Mouse (Mus musculus) midbrain, embryonic 15.5 days (tissue): Measurements from ENCODE around the gene Akr1c21. TPM values are rescaled to one million over a fixed set of nuclear protein-coding genes. Genes with fewer than 3 reads are reported as not detected.
"Not testable (repeated sequence)": the region's sequence is repeated elsewhere in the genome, so short reads cannot be mapped to it uniquely, and the experiment has no call there.

Experiments
- ATAC-seq: fragments of 200-750 bp; cut with Nextera tagmentation; replicated peaks from 2 replicates; pipeline ENCODE4 v1.8.0; 2017; ENCODE audit warnings: moderate TSS enrichment
- H3K27ac ChIP-seq: fragments of 300-500 bp; sonication (generic); 2 replicates; pipeline ENCODE4 v1.5.1; 2015; ENCODE audit warnings: mild to moderate bottlenecking, inconsistent platforms
- H3K27me3 ChIP-seq: fragments of 300-500 bp; sonication (generic); replicated peaks from 2 replicates; pipeline ENCODE4 v1.6.1; 2015; ENCODE audit warnings: inconsistent platforms
- H3K36me3 ChIP-seq: fragments of 300-500 bp; sonication (generic); replicated peaks from 2 replicates; pipeline ENCODE4 v1.6.1; 2015; ENCODE audit warnings: inconsistent platforms
- H3K4me1 ChIP-seq: fragments of 300-500 bp; sonication (generic); 2 replicates; pipeline ENCODE4 v1.6.1; 2015; ENCODE audit warnings: inconsistent platforms
- H3K4me2 ChIP-seq: fragments of 300-500 bp; sonication (generic); 2 replicates; pipeline ENCODE4 v1.6.1; 2015; ENCODE audit warnings: inconsistent platforms, mild to moderate bottlenecking, moderate library complexity
- H3K4me3 ChIP-seq: fragments of 300-500 bp; sonication (generic); 2 replicates; pipeline ENCODE4 v1.5.1; 2015; ENCODE audit warnings: mild to moderate bottlenecking, inconsistent platforms
- H3K9ac ChIP-seq: fragments of 300-500 bp; sonication (generic); 2 replicates; pipeline ENCODE4 v1.6.1; 2015; ENCODE audit warnings: mild to moderate bottlenecking, inconsistent platforms
- H3K9me3 ChIP-seq: fragments of 300-500 bp; sonication (generic); 2 replicates; pipeline ENCODE4 v1.6.1; 2016; ENCODE audit warnings: inconsistent platforms
- WGBS: fragments of 180-500 bp; shearing (Covaris S2); methylation state at CpG from one replicate; pipeline ENCODE4 v1.1.7; 2015; ENCODE audit warnings: mixed read lengths; 5-methylcytosine and 5-hydroxymethylcytosine counted together
- polyA plus RNA-seq: library from polyadenylated mRNA; unstranded; fragments of >200 nt; fragmentation: Nextera tagmentation; extraction: Ambion mirVana; gene quantifications from 2 replicates; pipeline ENCODE4 v1.2.1, GENCODE M21; 2015

The Akr1c21 gene
- not detected in 2 replicates for polyA plus RNA-seq

GRCm38 (mm10) chr13:4573871-4574270 lies at the start of gene Akr1c21:
Gene Akr1c21, plus strand, starts transcription at chr13:4574075.
- no peak within 1 kb of the TSS for H3K4me3 ChIP-seq
- H3K4me2 ChIP-seq: no peak within 1 kb of the TSS
- no peaks in the 10 kb centered on the region for H3K4me1 ChIP-seq
- ATAC-seq: no peak
- WGBS: 82% methylated on average over 1 of the region's 1 CpGs
- no peaks in the 10 kb centered on the region for H3K27me3 ChIP-seq
- H3K9me3 ChIP-seq: no peaks in the 10 kb centered on the region
- no peak within 1 kb of the TSS for H3K27ac ChIP-seq
- H3K9ac ChIP-seq: no peak within 1 kb of the TSS
- no peaks in the 10 kb centered on the region for H3K36me3 ChIP-seq

GRCm38 (mm10) chr13:4559143-4559542 lies 14.7 kb upstream of the Akr1c21 start:
- H3K9ac ChIP-seq: no peak overlapping the region
- H3K4me2 ChIP-seq: no peak overlapping the region
- no peaks in the 10 kb centered on the region for H3K9me3 ChIP-seq
- no peak for ATAC-seq
- H3K36me3 ChIP-seq: no peaks in the 10 kb centered on the region
- no peaks in the 10 kb centered on the region for H3K4me1 ChIP-seq
- H3K27me3 ChIP-seq: no peaks in the 10 kb centered on the region
- no peak overlapping the region for H3K4me3 ChIP-seq
- 58% methylated on average over 1 of the region's 1 CpGs for WGBS
- H3K27ac ChIP-seq: no peak overlapping the region

GRCm38 (mm10) chr13:4560500-4560899 lies 13.4 kb upstream of the Akr1c21 start:
- ATAC-seq: no peak
- H3K27ac ChIP-seq: no peak overlapping the region
- no peak overlapping the region for H3K9ac ChIP-seq
- no peaks in the 10 kb centered on the region for H3K9me3 ChIP-seq
- H3K36me3 ChIP-seq: no peaks in the 10 kb centered on the region
- H3K27me3 ChIP-seq: no peaks in the 10 kb centered on the region
- no peak overlapping the region for H3K4me3 ChIP-seq
- H3K4me1 ChIP-seq: no peaks in the 10 kb centered on the region
- H3K4me2 ChIP-seq: no peak overlapping the region

GRCm38 (mm10) chr13:4565996-4566395 lies 7.9 kb upstream of the Akr1c21 start:
- no peaks in the 10 kb centered on the region for H3K27me3 ChIP-seq
- no peak overlapping the region for H3K4me3 ChIP-seq
- H3K9ac ChIP-seq: no peak overlapping the region
- H3K4me2 ChIP-seq: no peak overlapping the region
- no peak for ATAC-seq
- H3K4me1 ChIP-seq: no peaks in the 10 kb centered on the region
- H3K27ac ChIP-seq: no peak overlapping the region
- WGBS: 82% methylated on average over 2 of the region's 2 CpGs
- H3K9me3 ChIP-seq: no peaks in the 10 kb centered on the region
- no peaks in the 10 kb centered on the region for H3K36me3 ChIP-seq

- Histone ChIP-seq H3K27ac (no peak overlapping the region), H3K9ac (no peak overlapping the region), H3K4me2 (no peak overlapping the region), H3K27me3 (no peaks in the 10 kb centered on the region), H3K36me3 (no peaks in the 10 kb centered on the region), H3K4me3 (no peak overlapping the region), H3K9me3 (no peaks in the 10 kb centered on the region), H3K4me1 (no peaks in the 10 kb centered on the region)
- 95% methylated on average over 1 of the region's 1 CpGs for WGBS
- ATAC-seq: no peak
These were observed 3.0 kb downstream of the Akr1c21 start for GRCm38 (mm10) chr13:4576921-4577320.

GRCm38 (mm10) chr13:4603431-4603830 lies 29.6 kb downstream of the Akr1c21 start:
- H3K4me1 ChIP-seq, H3K4me2 ChIP-seq, H3K27ac ChIP-seq, ATAC-seq, H3K4me3 ChIP-seq, H3K27me3 ChIP-seq, H3K9ac ChIP-seq, H3K9me3 ChIP-seq: not testable (repeated sequence)
- WGBS: 81% methylated on average over 3 of the region's 3 CpGs
- H3K36me3 ChIP-seq: peaks cover 14% of the 10 kb centered on the region; the same call in 1 of the 2 replicates

GRCm38 (mm10) chr13:4606821-4607220 lies 32.9 kb downstream of the Akr1c21 start:
- Histone ChIP-seq H3K4me1 (no peaks in the 10 kb centered on the region), H3K9me3 (no peaks in the 10 kb centered on the region), H3K4me2 (no peak overlapping the region), H3K27ac (no peak overlapping the region), H3K4me3 (no peak overlapping the region), H3K9ac (no peak overlapping the region), H3K27me3 (no peaks in the 10 kb centered on the region), H3K36me3 (no peaks in the 10 kb centered on the region)
- 88% methylated on average over 4 of the region's 4 CpGs for WGBS
- no peak for ATAC-seq

GRCm38 (mm10) chr13:4608530-4608929 lies 34.7 kb downstream of the Akr1c21 start:
- Histone ChIP-seq H3K4me2 (peak overlapping the region; percentile 78), H3K9ac (peak overlapping the region; percentile 89), H3K27ac (peak overlapping the region; percentile 82), H3K36me3 (no peaks in the 10 kb centered on the region), H3K4me3 (peak overlapping the region; percentile 87), H3K4me1 (no peaks in the 10 kb centered on the region), H3K27me3 (no peaks in the 10 kb centered on the region), H3K9me3 (no peaks in the 10 kb centered on the region)
- ATAC-seq: no peak; the same call in 1 of the 2 replicates
- whole genome bisulfite sequencing: 25% methylated on average over 9 of the region's 9 CpGs

GRCm38 (mm10) chr13:4608961-4609409 lies 35.1 kb downstream of the Akr1c21 start, which contains the start of gene Akr1e1:
Gene Akr1e1, minus strand, starts transcription at chr13:4609174.
- Histone ChIP-seq H3K36me3 (no peaks in the 10 kb centered on the region), H3K27ac (peak within 1 kb of the TSS; percentile 87), H3K9ac (peak within 1 kb of the TSS; percentile 89), H3K27me3 (no peaks in the 10 kb centered on the region), H3K4me3 (peak within 1 kb of the TSS; percentile 87), H3K9me3 (no peaks in the 10 kb centered on the region), H3K4me1 (no peaks in the 10 kb centered on the region), H3K4me2 (peak within 1 kb of the TSS; percentile 78)
- under 1% methylated on average over 10 of the region's 10 CpGs for WGBS
- ATAC-seq: peak; percentile 100

- H3K4me2 ChIP-seq: no peak overlapping the region
- H3K36me3 ChIP-seq: no peaks in the 10 kb centered on the region
- no peak for ATAC-seq
- H3K9me3 ChIP-seq: no peaks in the 10 kb centered on the region
- H3K4me3 ChIP-seq: no peak overlapping the region
- no peaks in the 10 kb centered on the region for H3K4me1 ChIP-seq
- H3K27me3 ChIP-seq: no peaks in the 10 kb centered on the region
- no peak overlapping the region for H3K9ac ChIP-seq
- H3K27ac ChIP-seq: no peak overlapping the region
These were observed 37.0 kb downstream of the Akr1c21 start for GRCm38 (mm10) chr13:4610902-4611301.

Other genes starting within 250 kb of the Akr1c21 start
- not detected in 2 replicates for gene Akr1c6, start 139.8 kb upstream of the Akr1c21 start, polyA plus RNA-seq
- gene Akr1c20, start 50.7 kb upstream of the Akr1c21 start, polyA plus RNA-seq: not detected in 2 replicates
- gene Akr1e1, start 35.1 kb downstream of the Akr1c21 start, polyA plus RNA-seq: 40.1 and 41.1 TPM in 2 replicates